Mouse (Mus musculus) CH12.LX (cell line): ENCODE measurements at regions not wholly inside any gene's neighbourhood (a gene's known extent, or its start where the extent isn't known, plus 50 kb on each side); places are given as distances from the start of the nearest gene placed in this dataset.
A peak's percentile ranks its signal among the peaks of the same experiment; 100 is the strongest.

Experiments used
- DNase-seq: peaks from one replicate; pipeline ENCODE4 v3.0.0-alpha.2; 2013; ENCODE audit errors: extremely low read depth
- H3K27ac ChIP-seq: 2 replicates; pipeline ENCODE4 v1.5.1; 2012; ENCODE audit warnings: low read depth, mild to moderate bottlenecking, control low read depth, moderate library complexity; ENCODE audit not compliant: insufficient read depth
- H3K27me3 ChIP-seq: replicated peaks from 2 replicates; pipeline ENCODE3; 2012; ENCODE audit warnings: inconsistent platforms
- H3K36me3 ChIP-seq, 2 experiments: replicated peaks in 1 of 2; 2 replicates each; pipeline versions ENCODE3 to v1.6.1; 2012; ENCODE audit warnings: inconsistent platforms in 1 of 2, low read length in 1 of 2, mild to moderate bottlenecking in 1 of 2, mixed read lengths in 1 of 2, moderate library complexity in 1 of 2; ENCODE audit not compliant: control insufficient read depth in 1 of 2, insufficient read depth in 1 of 2
- H3K4me1 ChIP-seq, 2 experiments: 2 replicates each; pipeline ENCODE4 v1.6.1; 2012; ENCODE audit warnings: inconsistent platforms in 1 of 2, moderate library complexity in 1 of 2; ENCODE audit not compliant: insufficient read depth in 2 of 2, control insufficient read depth in 1 of 2
- H3K4me2 ChIP-seq: 2 replicates; pipeline ENCODE4 v1.6.1; 2012; ENCODE audit warnings: low read depth, mild to moderate bottlenecking, control low read depth; ENCODE audit not compliant: poor library complexity, insufficient read depth, severe bottlenecking
- H3K4me3 ChIP-seq, 3 experiments: fragments of 150-350 bp in 1 of 3; sonication (generic) in 1 of 3; replicated peaks in 1 of 3; 2 replicates each; pipeline versions ENCODE3 to v1.5.1; 2011 to 2012; ENCODE audit warnings: low read depth in 2 of 3, low read length in 2 of 3, mild to moderate bottlenecking in 2 of 3, moderate library complexity in 2 of 3, control low read depth in 1 of 3, improper control_type of control experiment in 1 of 3, inconsistent platforms in 1 of 3, mixed read lengths in 1 of 3; ENCODE audit not compliant: poor library complexity in 1 of 3
- H3K79me2 ChIP-seq: replicated peaks from 2 replicates; pipeline ENCODE4 v1.6.1; 2012; ENCODE audit warnings: mild to moderate bottlenecking, moderate library complexity; ENCODE audit not compliant: control insufficient read depth, poor library complexity, insufficient read depth, severe bottlenecking; ENCODE audit errors: extremely low read depth
- H3K9ac ChIP-seq: 2 replicates; pipeline ENCODE4 v1.6.1; 2012; ENCODE audit warnings: low read depth, mild to moderate bottlenecking, control low read depth, moderate library complexity; ENCODE audit not compliant: insufficient read depth
- H3K9me3 ChIP-seq: replicated peaks from 2 replicates; pipeline ENCODE3; 2012; ENCODE audit warnings: low read length, inconsistent platforms, mixed read lengths
- CHD1 ChIP-seq: IDR thresholded peaks from 2 replicates; pipeline ENCODE4 v1.6.1; 2012; ENCODE audit warnings: low read depth, low read length, improper control_type of control experiment, inconsistent platforms
- EP300 ChIP-seq: IDR thresholded peaks from 2 replicates; pipeline ENCODE4 v1.6.1; 2011; ENCODE audit warnings: low read length, improper control_type of control experiment
- MAX ChIP-seq: IDR thresholded peaks from 2 replicates; pipeline ENCODE4 v1.6.1; 2011; ENCODE audit warnings: low read length, improper control_type of control experiment
- MEF2A ChIP-seq: IDR thresholded peaks from 2 replicates; pipeline ENCODE4 v1.6.1; 2014; ENCODE audit warnings: low read depth, mild to moderate bottlenecking, inconsistent platforms, low read length, improper control_type of control experiment, borderline replicate concordance
- MXI1 ChIP-seq: IDR thresholded peaks from 2 replicates; pipeline ENCODE4 v1.6.1; 2011; ENCODE audit warnings: mild to moderate bottlenecking, low read depth, low read length, improper control_type of control experiment
- RAD21 ChIP-seq: IDR thresholded peaks from 2 replicates; pipeline ENCODE4 v1.6.1; 2011; ENCODE audit warnings: low read depth, mild to moderate bottlenecking, low read length, improper control_type of control experiment, moderate library complexity
- TCF12 ChIP-seq: IDR thresholded peaks from 2 replicates; pipeline ENCODE4 v1.6.1; 2014; ENCODE audit warnings: low read depth, mild to moderate bottlenecking, inconsistent platforms, low read length, improper control_type of control experiment
- USF1 ChIP-seq: IDR thresholded peaks from 2 replicates; pipeline ENCODE4 v1.6.1; 2014; ENCODE audit warnings: low read depth, mild to moderate bottlenecking, inconsistent platforms, low read length, improper control_type of control experiment
- ZNF384 ChIP-seq: IDR thresholded peaks from 2 replicates; pipeline ENCODE4 v1.6.1; 2012; ENCODE audit warnings: low read depth, low read length, improper control_type of control experiment, inconsistent platforms
- dilution Hi-C: fragments of 300-500 bp; cut with MboI; formaldehyde crosslinking; loops from 2 replicates; pipeline ENCODE4 v1.14.3; 2020; ENCODE audit warnings: low sequenced_read_pairs; ENCODE audit not compliant: extremely low pct_unique_long_range_greater_than_20kb, extremely low pct_ligation_motif_present
- in situ Hi-C: fragments of 300-500 bp; cut with MboI; formaldehyde crosslinking; loops from 3 replicates; pipeline ENCODE4 v1.14.3; 2019; ENCODE audit warnings: low sequenced_read_pairs, low pct_ligation_motif_present, low pct_unique_long_range_greater_than_20kb, mixed read lengths

- TF ChIP-seq USF1 (no peak), MAX (no peak)
- TF ChIP-seq, all 38 proteins: peak for 0
Observed at GRCm38 (mm10) chr13:59204506-59204905, 380.5 kb downstream of the Agtpbp1 start (continued).

- no peak for DNase-seq
- Histone ChIP-seq H3K79me2 (no peaks in the 10 kb centered on the region), H3K36me3 (no peaks in the 10 kb centered on the region), H3K9me3 (peaks cover 69% of the 10 kb centered on the region), H3K9ac (no peak overlapping the region), H3K4me2 (no peak overlapping the region), H3K4me3 (peak overlapping the region in 1 of 3 experiments; percentile 11), H3K27ac (no peak overlapping the region), H3K4me1 (no peaks in the 10 kb centered on the region), H3K27me3 (no peaks in the 10 kb centered on the region)
- dilution Hi-C loops (no loop called here), in situ Hi-C loops (no loop called here)
- TF ChIP-seq TCF12 (no peak), RAD21 (no peak)
Observed at GRCm38 (mm10) chr13:59196311-59196710, 388.7 kb downstream of the Agtpbp1 start.

- H3K27me3 ChIP-seq = no peaks in the 10 kb centered on the region
- TF ChIP-seq ZNF384 = no peak
- no peak for TF ChIP-seq MXI1
- TF ChIP-seq MEF2A = no peak
- no peak for TF ChIP-seq EP300
- TF ChIP-seq CHD1 = no peak
- TF ChIP-seq, all 38 proteins: peak for 0
- in situ Hi-C loops (no loop called here), dilution Hi-C loops (no loop called here)
- H3K9ac ChIP-seq = no peak overlapping the region
- H3K79me2 ChIP-seq = no peaks in the 10 kb centered on the region
- no peak overlapping the region for H3K4me3 ChIP-seq
- DNase-seq = no peak
- H3K36me3 ChIP-seq = no peaks in the 10 kb centered on the region
- no peak overlapping the region for H3K27ac ChIP-seq
- H3K4me2 ChIP-seq = no peak overlapping the region
- H3K9me3 ChIP-seq = peaks cover 83% of the 10 kb centered on the region
- no peaks in the 10 kb centered on the region for H3K4me1 ChIP-seq
Observed at GRCm38 (mm10) chr13:59188431-59188830, 382.1 kb downstream of the Ntrk2 start.
